Mouse (Mus musculus) kidney, postnatal 4 days (tissue): ENCODE measurements around the gene Acvr1c.

Experiments
- DNase-seq, 2 experiments: peaks; one replicate each; pipeline ENCODE4 v3.0.0; 2021; ENCODE audit warnings: mixed read lengths in 2 of 2

Gene Acvr1c

GRCm38 (mm10) chr2:58357414-58358131, at the start of gene Acvr1c:
Gene Acvr1c, minus strand, starts transcription at chr2:58357895.
- peak; percentile 55 to 63 for DNase-seq

- no peak for DNase-seq
Measured at GRCm38 (mm10) chr2:58403481-58403880, 45.8 kb upstream of the Acvr1c start.

- DNase-seq, result no peak
Measured at GRCm38 (mm10) chr2:58388601-58389000, 30.9 kb upstream of the Acvr1c start.

DNA sequence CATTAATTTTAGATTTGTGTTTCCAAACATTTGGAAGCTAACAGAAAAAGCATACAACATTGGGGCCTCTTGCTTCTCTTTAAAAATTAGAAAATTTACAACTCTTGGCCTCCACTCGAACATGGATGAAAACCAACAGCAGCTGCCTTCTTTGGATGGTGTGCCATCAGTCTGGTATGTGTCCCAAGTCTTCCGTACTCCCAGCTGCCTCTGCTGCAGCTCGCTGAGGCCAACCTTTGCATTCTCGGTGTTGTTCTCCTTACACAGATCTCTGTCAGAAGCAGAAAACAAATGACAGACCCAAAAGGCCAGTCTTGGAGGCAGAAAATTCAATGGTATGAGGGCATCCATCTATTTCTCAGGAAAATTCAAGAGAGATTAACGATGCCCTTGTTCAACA, 22.3 kb upstream of the Acvr1c start:
- DNase-seq, result peak in 1 of 2 experiments; percentile 1

DNA sequence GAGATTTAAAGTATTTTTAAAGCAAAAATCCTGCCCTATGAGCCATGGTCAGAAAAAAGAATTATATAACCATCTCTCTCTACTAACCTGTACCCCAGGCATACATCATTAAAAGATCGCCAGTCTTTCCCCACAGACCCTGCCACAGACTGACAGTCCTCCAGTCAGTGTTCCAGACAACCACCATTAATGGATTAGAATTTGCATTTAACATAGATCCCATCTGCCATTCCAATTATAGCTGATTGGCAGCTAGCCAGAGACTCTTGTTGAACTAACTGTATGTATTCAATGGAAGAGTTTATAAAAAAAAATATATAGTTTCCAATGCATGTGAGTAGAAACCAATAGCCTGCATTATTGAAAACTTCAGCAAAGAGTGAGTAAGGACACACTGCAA, 21.8 kb upstream of the Acvr1c start:
- no peak for DNase-seq

DNA sequence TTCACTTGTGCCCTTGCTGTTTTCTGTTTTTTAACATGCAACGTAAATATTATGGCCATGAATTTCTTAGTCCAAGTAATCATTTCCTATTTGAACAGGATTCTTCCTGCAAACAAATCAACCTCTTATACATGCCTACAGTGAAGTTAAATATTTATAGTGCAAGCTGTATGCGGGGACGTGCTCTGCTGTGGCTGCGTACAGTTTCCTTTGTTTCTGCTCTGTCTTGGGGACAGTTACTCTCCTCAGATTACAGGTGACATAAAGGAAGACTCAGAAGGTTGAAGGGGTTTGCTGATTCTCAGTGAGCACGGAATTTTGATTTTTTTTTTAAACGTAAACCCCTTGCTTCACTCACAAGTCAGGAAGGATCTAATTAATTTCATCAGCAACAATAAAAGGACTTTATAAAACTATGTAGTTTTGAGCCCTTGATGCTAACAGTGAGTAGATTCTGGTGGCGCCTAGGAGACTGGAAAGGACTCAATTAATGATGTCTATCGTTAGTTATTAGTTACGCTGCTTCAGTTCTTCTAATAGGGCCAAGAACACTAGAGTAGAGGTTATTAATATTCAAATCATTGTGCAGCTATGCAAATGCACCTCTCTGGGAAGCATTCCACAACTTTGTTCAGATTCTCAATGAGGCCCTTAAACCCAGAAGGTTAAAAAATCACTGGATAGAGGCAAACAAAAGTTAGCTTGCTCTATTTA, 19.9 kb upstream of the Acvr1c start:
- DNase-seq, result no peak

DNA sequence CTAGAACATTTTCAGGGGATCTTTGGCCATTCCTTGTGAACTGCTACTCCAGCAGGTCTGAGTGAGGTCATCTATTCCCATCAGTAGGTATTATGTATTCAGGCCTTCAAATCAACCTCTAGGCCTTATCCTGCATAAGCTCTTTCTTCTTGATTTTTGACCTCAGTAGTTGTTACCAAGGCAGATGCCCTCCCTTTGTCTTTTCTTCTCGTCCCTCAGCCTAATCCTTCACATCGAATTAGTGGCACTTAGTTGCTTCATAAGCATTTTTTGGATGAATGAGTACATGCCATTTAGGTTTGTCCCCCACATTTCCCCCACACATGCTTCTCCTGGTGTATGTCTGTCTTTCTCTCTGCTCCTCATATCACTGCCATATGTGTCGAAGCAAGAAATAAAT, 8.5 kb upstream of the Acvr1c start:
- DNase-seq, result no peak

DNA sequence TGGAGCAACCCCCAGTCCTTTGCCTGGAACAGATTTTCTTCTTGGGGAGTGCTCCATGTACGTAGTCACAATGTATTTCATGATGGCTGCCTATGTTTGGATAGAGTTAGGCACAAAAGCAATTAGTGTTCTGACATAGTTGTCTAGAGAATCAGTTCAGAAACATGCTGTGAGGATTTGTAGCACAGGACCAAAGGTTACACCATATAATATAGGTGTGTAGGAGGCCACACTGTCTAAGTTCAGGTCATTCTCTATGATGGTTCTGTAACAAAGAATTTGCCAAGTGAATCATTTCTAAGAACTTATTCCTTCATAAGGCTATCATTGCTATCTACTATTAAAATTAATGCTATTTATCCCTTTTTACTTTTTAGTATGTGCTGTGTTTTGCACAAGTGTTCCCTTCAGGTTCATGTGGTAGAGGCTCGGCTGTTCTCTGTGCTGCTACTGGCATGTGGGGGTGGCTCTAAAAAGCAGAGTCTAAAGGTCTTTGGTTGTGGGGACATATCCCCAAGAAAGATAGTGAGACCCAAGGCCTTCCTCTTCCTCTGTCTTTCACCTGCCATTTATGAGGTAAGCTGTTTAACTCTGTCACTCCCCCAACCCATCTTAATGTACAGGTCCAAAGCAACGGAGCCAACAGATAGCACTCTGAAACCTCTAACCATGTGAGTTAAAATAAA, 3.8 kb upstream of the Acvr1c start:
- DNase-seq, result no peak

DNA sequence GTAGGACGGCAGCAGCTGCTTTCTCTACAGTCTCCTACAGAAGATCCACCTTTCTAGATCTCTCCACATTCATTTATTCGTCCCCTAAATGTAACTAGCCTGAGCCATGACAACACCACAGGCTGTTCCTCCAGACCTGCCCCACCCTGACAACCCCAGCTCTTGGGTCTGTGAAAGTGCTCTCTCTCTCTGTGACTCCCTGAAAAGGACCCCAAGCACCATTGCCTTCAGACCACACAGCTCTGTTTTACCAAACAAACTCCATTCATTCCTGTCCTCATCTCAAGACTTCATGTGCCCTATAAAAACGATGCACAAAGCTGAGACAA, 401 bp upstream of the Acvr1c start:
- no peak for DNase-seq

GRCm38 (mm10) chr2:58357068-58357413, 654 bp downstream of the Acvr1c start:
- DNase-seq, result no peak

- no peak for DNase-seq
Measured at GRCm38 (mm10) chr2:58354389-58354788, 3.3 kb downstream of the Acvr1c start.

GRCm38 (mm10) chr2:58352846-58353245, 4.8 kb downstream of the Acvr1c start:
- DNase-seq, result no peak

- no peak for DNase-seq
Measured at GRCm38 (mm10) chr2:58350657-58351056, 7.0 kb downstream of the Acvr1c start.

DNA sequence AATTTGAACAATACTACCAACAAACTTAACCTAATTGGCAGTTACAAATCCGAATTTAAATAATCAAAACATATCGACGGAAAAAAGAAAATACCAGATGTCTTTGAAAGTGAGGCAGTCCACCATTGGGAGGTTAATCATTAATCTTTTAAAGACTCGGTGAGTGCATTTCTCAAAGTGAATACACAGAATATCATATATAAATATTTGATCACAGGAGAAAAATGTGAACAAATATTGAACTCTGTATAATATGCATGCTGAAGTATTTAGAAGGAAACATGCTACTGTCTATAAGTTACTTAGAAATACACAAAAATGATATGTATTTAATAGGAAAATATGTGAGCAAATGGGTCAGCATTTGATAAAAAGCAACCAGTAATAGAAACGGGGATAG, 21.0 kb downstream of the Acvr1c start:
- DNase-seq, result no peak

- DNase-seq, result no peak
Measured at GRCm38 (mm10) chr2:58329589-58329988, 28.1 kb downstream of the Acvr1c start.

GRCm38 (mm10) chr2:58324118-58324901, 33.4 kb downstream of the Acvr1c start:
- peak; percentile 43 to 58 for DNase-seq

DNA sequence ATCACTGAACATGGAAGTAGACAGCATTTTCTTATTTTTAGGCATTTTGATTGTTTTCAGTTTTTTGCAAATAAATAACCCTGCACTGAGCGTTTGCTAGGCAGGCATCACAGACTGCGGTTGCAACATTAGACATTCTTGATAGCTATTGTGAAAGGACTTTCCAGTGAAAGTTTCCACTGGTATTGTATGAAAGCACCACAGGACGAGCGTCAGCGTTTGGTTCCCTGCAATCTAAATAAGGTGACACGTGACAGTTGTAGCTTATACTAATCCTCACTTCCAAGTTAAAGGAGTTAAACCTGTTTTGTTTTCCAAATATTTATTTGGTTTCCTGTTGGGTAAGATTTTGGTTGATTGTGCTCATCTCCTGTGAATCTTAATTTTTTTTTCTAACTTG, 34.4 kb downstream of the Acvr1c start:
- no peak for DNase-seq

DNA sequence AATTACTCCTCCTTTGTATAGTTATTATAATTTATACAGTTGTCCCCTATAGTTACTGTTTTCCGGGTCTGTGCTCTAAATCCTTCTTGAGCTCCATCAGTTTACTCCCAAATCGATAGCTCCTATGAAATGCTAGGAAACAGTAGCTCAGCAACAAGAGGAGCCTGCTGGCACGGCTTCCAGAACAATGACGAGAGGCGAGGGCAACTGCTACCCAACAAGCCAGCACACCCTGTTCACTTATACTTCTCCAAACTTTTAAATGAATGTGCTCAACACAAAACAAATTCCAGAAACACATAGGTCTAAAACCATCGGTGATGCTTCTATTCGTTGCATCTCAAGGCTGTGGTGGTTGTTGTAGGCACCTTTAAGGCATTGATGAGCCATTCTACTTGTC, 41.5 kb downstream of the Acvr1c start:
- DNase-seq, result no peak

DNA sequence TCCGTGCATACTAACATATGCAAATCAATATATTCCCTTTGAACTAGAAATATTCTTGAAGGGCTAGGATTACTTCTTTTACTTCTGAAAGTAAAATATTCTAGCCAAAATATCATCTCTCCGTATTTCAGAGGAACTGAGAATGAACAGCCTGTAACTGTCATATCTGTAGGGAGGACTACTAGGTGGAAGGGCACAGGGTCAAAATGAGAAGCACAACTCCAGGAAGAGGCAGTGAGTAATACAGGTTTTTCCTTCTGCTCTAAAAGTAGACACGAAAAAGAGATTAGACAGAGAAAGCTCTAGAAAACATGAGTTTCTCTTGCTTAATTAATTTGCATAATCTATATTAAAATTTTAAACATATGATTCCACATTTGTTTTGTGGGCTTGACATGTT, 48.0 kb downstream of the Acvr1c start:
- DNase-seq, result no peak

DNA sequence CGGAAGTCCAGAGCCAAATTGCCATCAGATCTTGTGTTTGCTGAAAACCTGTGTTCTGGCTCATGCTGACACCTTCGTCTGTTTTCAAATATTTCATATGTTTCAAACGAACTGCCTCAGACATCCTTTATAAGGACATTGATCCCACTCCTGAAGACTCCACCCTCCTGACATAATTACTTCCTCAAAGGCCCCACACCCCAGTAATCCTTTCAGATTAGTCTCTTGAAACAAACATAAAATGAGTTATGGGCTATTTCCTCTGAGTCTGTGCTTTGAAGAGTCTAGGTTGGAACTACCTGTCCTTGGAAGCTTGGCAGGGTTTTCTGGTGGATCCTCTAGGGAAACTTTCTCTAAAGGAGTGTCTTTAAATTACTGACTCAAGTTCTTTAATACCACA, 53.2 kb downstream of the Acvr1c start:
- DNase-seq, result no peak

GRCm38 (mm10) chr2:58289759-58290431, 67.8 kb downstream of the Acvr1c start:
- no peak for DNase-seq

- no peak for DNase-seq
Measured at GRCm38 (mm10) chr2:58289331-58289730, 68.4 kb downstream of the Acvr1c start.
